Mouse (Mus musculus) erythroblast, embryonic 14.5 days (primary cell): Measurements from ENCODE around the gene Atxn1.

Source experiments
- GATA1 ChIP-seq: IDR thresholded peaks from 2 replicates; pipeline ENCODE4 v1.6.1; 2012; ENCODE audit warnings: low read length, inconsistent platforms, mixed read lengths
- TAL1 ChIP-seq: IDR thresholded peaks from 3 replicates; pipeline ENCODE4 v1.6.1; 2012; ENCODE audit warnings: low read length, inconsistent platforms, mixed read lengths

DNA sequence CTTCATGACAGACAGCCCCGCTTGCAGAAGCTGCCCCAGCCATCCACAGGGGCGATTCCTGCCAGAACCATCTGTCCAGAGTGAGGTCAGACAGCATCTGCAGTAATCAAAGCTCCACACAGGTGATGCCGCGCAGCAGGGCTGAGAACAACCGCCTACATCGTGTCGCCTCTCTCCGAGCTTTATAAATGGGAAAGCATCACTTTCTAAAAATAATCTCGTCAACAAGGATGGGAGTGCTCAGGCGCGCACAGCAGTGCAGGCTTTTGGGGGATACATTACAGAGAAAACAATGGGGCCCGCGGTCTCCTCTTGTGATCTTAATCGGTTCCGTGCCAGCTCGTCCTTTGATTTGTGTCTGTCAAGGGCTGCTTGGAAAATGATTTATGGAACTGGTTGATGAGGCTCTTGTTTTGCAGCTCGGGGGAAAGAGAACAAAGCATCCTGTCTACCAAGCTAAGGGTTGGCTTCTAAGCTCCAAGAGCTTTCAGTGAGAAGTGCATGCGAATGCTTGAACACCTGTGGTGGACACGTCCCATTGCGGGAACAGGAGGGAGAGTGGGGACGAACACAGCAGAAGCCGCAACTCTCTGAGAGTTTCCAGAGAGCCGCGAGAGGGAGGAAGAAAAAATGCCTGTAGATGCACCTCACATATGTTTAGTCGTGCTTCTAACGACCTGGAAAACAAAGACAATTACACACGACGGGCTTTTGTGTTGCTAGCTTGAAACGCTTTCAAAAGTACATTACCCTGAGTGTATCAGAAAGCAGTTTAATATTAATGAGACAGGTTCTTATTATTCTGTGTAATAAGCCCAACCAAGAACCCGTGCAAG is 44.2 kb upstream of the Atxn1 start:
- TF ChIP-seq GATA1 (no peak), TAL1 (no peak)
